Mouse (Mus musculus) heart, adult 2 months (tissue): ENCODE data around the gene Krtap4-1.

Experiments used
- CTCF ChIP-seq: fragments of 200-600 bp; IDR thresholded peaks from 2 replicates; pipeline ENCODE4 v1.8.1; 2022; ENCODE audit warnings: antibody characterized with exemption, mild to moderate bottlenecking, moderate library complexity
- EP300 ChIP-seq: fragments of 200-500 bp; IDR thresholded peaks from 2 replicates; pipeline ENCODE4 v1.6.1; 2011; ENCODE audit warnings: low read depth, low read length, control low read depth; ENCODE audit not compliant: insufficient read depth
- POLR2A ChIP-seq: fragments of 200-500 bp; IDR thresholded peaks from 2 replicates; pipeline ENCODE4 v1.6.1; 2011; ENCODE audit warnings: mild to moderate bottlenecking, low read depth, low read length, control low read depth; ENCODE audit not compliant: insufficient read depth

DNA sequence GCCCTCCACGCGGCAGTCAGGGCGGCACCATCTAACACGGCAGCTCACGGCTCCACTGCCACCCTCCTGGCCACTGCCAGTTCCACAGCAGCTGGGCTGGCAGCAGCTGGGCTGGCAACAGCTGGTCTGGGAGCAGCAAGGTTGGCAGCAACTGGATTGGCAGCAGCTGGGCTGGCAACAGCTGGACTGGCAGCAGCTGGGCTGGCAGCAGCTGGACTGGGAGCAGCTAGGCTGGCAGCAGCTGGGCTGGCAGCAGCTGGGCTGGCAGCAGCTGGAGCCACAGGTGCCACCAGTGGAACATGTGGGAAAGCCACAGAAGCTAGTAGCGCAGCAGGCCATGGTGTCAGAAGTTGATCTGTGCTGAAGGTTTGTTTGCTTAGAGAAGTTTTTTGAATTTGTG lies 37.1 kb downstream of the Krtap4-1 start, which contains the start of gene Krtap1-3:
- TF ChIP-seq CTCF (no peak), POLR2A (no peak), EP300 (no peak)
